Mouse (Mus musculus): ENCODE measurements around the gene Lrguk. TPM values are rescaled to one million over a fixed set of nuclear protein-coding genes. Genes with fewer than 3 reads are reported as not detected.

Gene Lrguk
- 0.29 and 0.35 TPM in 2 replicates for polyA plus RNA-seq (2012; rRNA removed)
- polyA plus RNA-seq (2014; fragmentation: Nextera tagmentation; extraction: Ambion mirVana): 0.17 and 0.43 TPM in 2 replicates

- Histone ChIP-seq H3K4me1 (ENCODE audit: control insufficient read depth, insufficient read depth, low read length) (peaks cover 4% of the 10 kb centered on the region; the same call in 1 of the 2 replicates), H3K27me3 (ENCODE audit: control insufficient read depth, insufficient read depth, low read length) (peaks cover 4% of the 10 kb centered on the region; the same call in 1 of the 2 replicates), H3K27ac (replicated peaks; ENCODE audit: low read depth, low read length) (no peak within 1 kb of the TSS), H3K9ac (ENCODE audit: low read depth, low read length, severe bottlenecking) (peak within 1 kb of the TSS; percentile 60), H3K4me2 (replicated peaks; ENCODE audit: low read depth, low read length, severe bottlenecking) (peak within 1 kb of the TSS; percentile 85), H3K9me3 (ENCODE audit: control insufficient read depth, low read length) (no peaks in the 10 kb centered on the region), H3K36me3 (ENCODE audit: control insufficient read depth, insufficient read depth, low read length) (no peaks in the 10 kb centered on the region), H3K4me3 (replicated peaks; ENCODE audit: low read length) (peak within 1 kb of the TSS; percentile 55)
- peak; percentile 99 for ATAC-seq (ENCODE audit: low FRiP score, low read depth)
- WGBS: 4% methylated on average over 32 of the region's 32 CpGs
- DNase-seq (ENCODE audit: low spot score): peak; percentile 90
- no peak for TF ChIP-seq POLR2A (IDR thresholded peaks at IDR 0.05; ENCODE audit: borderline replicate concordance, extremely low read depth, insufficient read depth, insufficient read length)
Observed at GRCm38 (mm10) chr6:34028933-34029745, at the start of gene Lrguk. Gene Lrguk (plus strand): TSS chr6:34029448.

GRCm38 (mm10) chr6:33982709-33983108, 46.5 kb upstream of the Lrguk start:
- no peak for DNase-seq (ENCODE audit: low spot score)
- Histone ChIP-seq H3K27ac (replicated peaks; ENCODE audit: low read depth, low read length) (no peak overlapping the region), H3K4me3 (replicated peaks; ENCODE audit: low read length) (no peak overlapping the region), H3K4me2 (replicated peaks; ENCODE audit: low read depth, low read length, severe bottlenecking) (no peak overlapping the region), H3K36me3 (ENCODE audit: control insufficient read depth, insufficient read depth, low read length) (no peaks in the 10 kb centered on the region), H3K27me3 (ENCODE audit: control insufficient read depth, insufficient read depth, low read length) (no peaks in the 10 kb centered on the region), H3K9ac (ENCODE audit: low read depth, low read length, severe bottlenecking) (no peak overlapping the region), H3K4me1 (ENCODE audit: control insufficient read depth, insufficient read depth, low read length) (peaks cover 4% of the 10 kb centered on the region; the same call in 1 of the 2 replicates), H3K9me3 (ENCODE audit: control insufficient read depth, low read length) (no peaks in the 10 kb centered on the region)
- TF ChIP-seq POLR2A (IDR thresholded peaks at IDR 0.05; ENCODE audit: borderline replicate concordance, extremely low read depth, insufficient read depth, insufficient read length): no peak
- ATAC-seq (ENCODE audit: low FRiP score, low read depth): no peak
- 82% methylated on average over 9 of the region's 9 CpGs for WGBS

DNA sequence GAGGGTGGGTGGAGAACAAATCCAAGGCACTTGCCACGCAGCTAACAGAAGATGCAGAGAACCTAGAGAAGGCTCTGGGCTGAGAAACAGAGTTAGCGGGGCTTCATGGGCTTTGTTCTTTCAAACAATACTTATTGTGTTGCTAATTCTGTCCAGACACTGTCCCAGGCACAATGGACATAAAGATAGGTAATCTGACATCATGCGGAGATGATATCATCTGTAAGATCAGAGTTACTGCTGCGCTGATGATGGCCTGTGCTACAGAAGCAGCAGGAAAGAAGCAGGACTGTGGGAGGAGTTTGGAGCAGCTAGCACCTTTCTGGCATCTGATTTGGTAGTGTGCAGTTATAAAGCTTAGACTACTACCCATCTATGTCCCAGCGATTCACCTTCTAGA, 42.1 kb upstream of the Lrguk start:
- TF ChIP-seq POLR2A (IDR thresholded peaks at IDR 0.05; ENCODE audit: borderline replicate concordance, extremely low read depth, insufficient read depth, insufficient read length): no peak
- 89% methylated on average over 5 of the region's 5 CpGs for WGBS
- Histone ChIP-seq H3K4me3 (replicated peaks; ENCODE audit: low read length) (no peak overlapping the region), H3K27me3 (ENCODE audit: control insufficient read depth, insufficient read depth, low read length) (no peaks in the 10 kb centered on the region), H3K4me1 (ENCODE audit: control insufficient read depth, insufficient read depth, low read length) (no peaks in the 10 kb centered on the region), H3K27ac (replicated peaks; ENCODE audit: low read depth, low read length) (no peak overlapping the region), H3K9ac (ENCODE audit: low read depth, low read length, severe bottlenecking) (no peak overlapping the region), H3K36me3 (ENCODE audit: control insufficient read depth, insufficient read depth, low read length) (no peaks in the 10 kb centered on the region), H3K9me3 (ENCODE audit: control insufficient read depth, low read length) (no peaks in the 10 kb centered on the region), H3K4me2 (replicated peaks; ENCODE audit: low read depth, low read length, severe bottlenecking) (no peak overlapping the region)
- ATAC-seq (ENCODE audit: low FRiP score, low read depth) (no peak), DNase-seq (ENCODE audit: low spot score) (no peak)

- no peak for DNase-seq (ENCODE audit: low spot score)
- H3K27ac ChIP-seq (replicated peaks; ENCODE audit: low read depth, low read length): no peak overlapping the region
- H3K36me3 ChIP-seq (ENCODE audit: control insufficient read depth, insufficient read depth, low read length): no peaks in the 10 kb centered on the region
- H3K9ac ChIP-seq (ENCODE audit: low read depth, low read length, severe bottlenecking): no peak overlapping the region
- no peaks in the 10 kb centered on the region for H3K9me3 ChIP-seq (ENCODE audit: control insufficient read depth, low read length)
- no peak for TF ChIP-seq POLR2A (IDR thresholded peaks at IDR 0.05; ENCODE audit: borderline replicate concordance, extremely low read depth, insufficient read depth, insufficient read length)
- H3K4me2 ChIP-seq (replicated peaks; ENCODE audit: low read depth, low read length, severe bottlenecking): peak overlapping the region; percentile 15; the same call in 1 of the 2 replicates
- no peaks in the 10 kb centered on the region for H3K4me1 ChIP-seq (ENCODE audit: control insufficient read depth, insufficient read depth, low read length)
- no peaks in the 10 kb centered on the region for H3K27me3 ChIP-seq (ENCODE audit: control insufficient read depth, insufficient read depth, low read length)
- H3K4me3 ChIP-seq (replicated peaks; ENCODE audit: low read length): no peak overlapping the region
- WGBS: 39% methylated on average over 23 of the region's 24 CpGs
- no peak for ATAC-seq (ENCODE audit: low FRiP score, low read depth)
Observed at GRCm38 (mm10) chr6:33992213-33993034, 36.8 kb upstream of the Lrguk start.

GRCm38 (mm10) chr6:33993842-33994241, 35.4 kb upstream of the Lrguk start:
- Histone ChIP-seq H3K4me3 (replicated peaks; ENCODE audit: low read length) (no peak overlapping the region), H3K9ac (ENCODE audit: low read depth, low read length, severe bottlenecking) (no peak overlapping the region), H3K9me3 (ENCODE audit: control insufficient read depth, low read length) (no peaks in the 10 kb centered on the region), H3K36me3 (ENCODE audit: control insufficient read depth, insufficient read depth, low read length) (no peaks in the 10 kb centered on the region), H3K4me2 (replicated peaks; ENCODE audit: low read depth, low read length, severe bottlenecking) (no peak overlapping the region), H3K27me3 (ENCODE audit: control insufficient read depth, insufficient read depth, low read length) (no peaks in the 10 kb centered on the region), H3K27ac (replicated peaks; ENCODE audit: low read depth, low read length) (no peak overlapping the region), H3K4me1 (ENCODE audit: control insufficient read depth, insufficient read depth, low read length) (no peaks in the 10 kb centered on the region)
- 80% methylated on average over 6 of the region's 6 CpGs for WGBS
- no peak for ATAC-seq (ENCODE audit: low FRiP score, low read depth)
- TF ChIP-seq POLR2A (IDR thresholded peaks at IDR 0.05; ENCODE audit: borderline replicate concordance, extremely low read depth, insufficient read depth, insufficient read length): no peak
- no peak for DNase-seq (ENCODE audit: low spot score)

All from limb, embryonic 14.5 days (tissue).